Mouse (Mus musculus) embryonic facial prominence, embryonic 11.5 days (tissue): ENCODE results near the gene Utrn. TPM values are rescaled to one million over a fixed set of nuclear protein-coding genes. Genes with fewer than 3 reads are reported as not detected.

Experiments
- ATAC-seq: fragments of 200-750 bp; cut with Nextera tagmentation; replicated peaks from 2 replicates; pipeline ENCODE4 v1.8.0; 2017; ENCODE audit warnings: low read depth; ENCODE audit not compliant: insufficient number of reproducible peaks, low FRiP score, low TSS enrichment
- DNase-seq: peaks from one replicate; pipeline ENCODE4 v3.0.0-alpha.2; 2015; ENCODE audit warnings: low spot score
- H3K27ac ChIP-seq: fragments of 300-500 bp; sonication (generic); replicated peaks from 2 replicates; pipeline ENCODE4 v1.5.1; 2014; ENCODE audit warnings: mild to moderate bottlenecking, low read depth, low read length, control low read depth
- H3K27me3 ChIP-seq: fragments of 300-500 bp; sonication (generic); 2 replicates; pipeline ENCODE4 v1.6.1; 2014; ENCODE audit warnings: mild to moderate bottlenecking, low read length, moderate library complexity, mixed read lengths; ENCODE audit not compliant: control insufficient read depth, insufficient read depth
- H3K36me3 ChIP-seq: fragments of 300-500 bp; sonication (generic); replicated peaks from 2 replicates; pipeline ENCODE4 v1.6.1; 2014; ENCODE audit warnings: low read depth, mild to moderate bottlenecking, low read length, moderate library complexity, mixed read lengths; ENCODE audit not compliant: control insufficient read depth, insufficient read depth
- H3K4me1 ChIP-seq: fragments of 300-500 bp; sonication (generic); 2 replicates; pipeline ENCODE4 v1.6.1; 2014; ENCODE audit warnings: low read length, mixed read lengths; ENCODE audit not compliant: control insufficient read depth, insufficient read depth
- H3K4me2 ChIP-seq: fragments of 300-500 bp; sonication (generic); 2 replicates; pipeline ENCODE4 v1.6.1; 2014; ENCODE audit warnings: low read depth, mild to moderate bottlenecking, control low read depth, low read length, moderate library complexity
- H3K4me3 ChIP-seq: fragments of 300-500 bp; sonication (generic); 2 replicates; pipeline ENCODE4 v1.5.1; 2014; ENCODE audit warnings: low read depth, low read length, control low read depth
- H3K9ac ChIP-seq: fragments of 300-500 bp; sonication (generic); replicated peaks from 2 replicates; pipeline ENCODE4 v1.6.1; 2014; ENCODE audit warnings: mild to moderate bottlenecking, control low read depth, low read length
- H3K9me3 ChIP-seq: fragments of 300-500 bp; sonication (generic); replicated peaks from 2 replicates; pipeline ENCODE4 v1.6.1; 2016; ENCODE audit warnings: mild to moderate bottlenecking, low read length, inconsistent platforms, mixed read lengths; ENCODE audit not compliant: control insufficient read depth
- WGBS: fragments of 180-500 bp; shearing (Covaris S2); extraction: QIAGEN DNeasy Blood & Tissue Kit; methylation state at CpG from one replicate; pipeline ENCODE4 v1.1.7; 2014; 5-methylcytosine and 5-hydroxymethylcytosine counted together
- polyA plus RNA-seq: library from polyadenylated mRNA; unstranded; fragments of >200 nt; fragmentation: Nextera tagmentation; extraction: Ambion mirVana; gene quantifications from 2 replicates; pipeline ENCODE4 v1.2.1, GENCODE M21; 2014

Gene Utrn
- polyA plus RNA-seq, 1 experiment from 2014 or later, result 47.4 TPM

DNA sequence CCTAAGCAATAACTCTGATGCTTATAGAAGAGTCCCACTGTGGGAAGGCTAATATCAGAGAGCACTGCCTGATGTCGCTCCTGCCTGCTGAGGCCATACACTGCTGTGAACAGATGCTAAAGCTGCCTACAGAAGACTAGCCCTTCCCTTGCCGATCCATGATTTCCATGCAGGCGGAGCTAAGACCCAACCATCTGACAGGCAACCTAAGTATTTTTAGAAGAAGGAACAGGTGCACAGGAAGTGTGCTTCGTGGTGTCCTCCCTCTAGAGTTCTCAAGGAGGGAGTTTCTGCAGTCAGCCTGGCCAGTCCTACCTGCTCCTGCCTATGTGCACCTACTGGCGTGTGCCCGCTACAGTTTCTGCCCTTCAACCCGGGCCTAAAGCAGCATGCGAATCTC is 150.8 kb downstream of the Utrn start:
- no peak overlapping the region for H3K27ac ChIP-seq
- no peaks in the 10 kb centered on the region for H3K36me3 ChIP-seq
- DNase-seq (no peak), ATAC-seq (no peak)
- no peaks in the 10 kb centered on the region for H3K4me1 ChIP-seq
- no peak overlapping the region for H3K4me2 ChIP-seq
- H3K9me3 ChIP-seq, result no peaks in the 10 kb centered on the region
- 92% methylated on average over 8 of the region's 8 CpGs for WGBS
- H3K4me3 ChIP-seq, result no peak overlapping the region
- H3K27me3 ChIP-seq, result no peaks in the 10 kb centered on the region
- H3K9ac ChIP-seq, result no peak overlapping the region

- 92% methylated on average over 3 of the region's 3 CpGs for WGBS
- no peak overlapping the region for H3K4me3 ChIP-seq
- no peaks in the 10 kb centered on the region for H3K27me3 ChIP-seq
- H3K27ac ChIP-seq, result no peak overlapping the region
- H3K4me1 ChIP-seq, result no peaks in the 10 kb centered on the region
- H3K4me2 ChIP-seq, result no peak overlapping the region
- H3K9me3 ChIP-seq, result no peaks in the 10 kb centered on the region
- DNase-seq (no peak), ATAC-seq (no peak)
- no peaks in the 10 kb centered on the region for H3K36me3 ChIP-seq
- H3K9ac ChIP-seq, result no peak overlapping the region
Observed at GRCm38 (mm10) chr10:12717381-12717780, 151.8 kb downstream of the Utrn start.

GRCm38 (mm10) chr10:12716657-12717327 is 152.4 kb downstream of the Utrn start:
- 83% methylated on average over 5 of the region's 5 CpGs for WGBS
- DNase-seq (no peak), ATAC-seq (no peak)
- no peak overlapping the region for H3K4me2 ChIP-seq
- H3K36me3 ChIP-seq, result no peaks in the 10 kb centered on the region
- H3K4me3 ChIP-seq, result no peak overlapping the region
- no peak overlapping the region for H3K9ac ChIP-seq
- no peaks in the 10 kb centered on the region for H3K27me3 ChIP-seq
- no peaks in the 10 kb centered on the region for H3K4me1 ChIP-seq
- no peaks in the 10 kb centered on the region for H3K9me3 ChIP-seq
- no peak overlapping the region for H3K27ac ChIP-seq

GRCm38 (mm10) chr10:12713236-12713855 is 155.8 kb downstream of the Utrn start:
- 89% methylated on average over 14 of the region's 14 CpGs for WGBS
- no peaks in the 10 kb centered on the region for H3K9me3 ChIP-seq
- H3K36me3 ChIP-seq, result no peaks in the 10 kb centered on the region
- no peaks in the 10 kb centered on the region for H3K4me1 ChIP-seq
- DNase-seq, result no peak
- no peaks in the 10 kb centered on the region for H3K27me3 ChIP-seq
- H3K4me2 ChIP-seq, result no peak overlapping the region
- no peak overlapping the region for H3K9ac ChIP-seq
- no peak for ATAC-seq
- no peak overlapping the region for H3K4me3 ChIP-seq
- no peak overlapping the region for H3K27ac ChIP-seq

- H3K27me3 ChIP-seq, result no peaks in the 10 kb centered on the region
- 76% methylated on average over 11 of the region's 11 CpGs for WGBS
- no peak for DNase-seq
- no peak overlapping the region for H3K27ac ChIP-seq
- no peak overlapping the region for H3K4me2 ChIP-seq
- ATAC-seq, result no peak
- H3K9me3 ChIP-seq, result no peaks in the 10 kb centered on the region
- H3K4me3 ChIP-seq, result no peak overlapping the region
- no peaks in the 10 kb centered on the region for H3K36me3 ChIP-seq
- no peak overlapping the region for H3K9ac ChIP-seq
- no peaks in the 10 kb centered on the region for H3K4me1 ChIP-seq
Observed at GRCm38 (mm10) chr10:12711332-12711831, 157.8 kb downstream of the Utrn start.

GRCm38 (mm10) chr10:12706516-12706915 is 162.6 kb downstream of the Utrn start:
- H3K27me3 ChIP-seq, result no peaks in the 10 kb centered on the region
- no peak overlapping the region for H3K4me3 ChIP-seq
- H3K4me1 ChIP-seq, result no peaks in the 10 kb centered on the region
- H3K36me3 ChIP-seq, result no peaks in the 10 kb centered on the region
- no peak overlapping the region for H3K27ac ChIP-seq
- DNase-seq (no peak), ATAC-seq (no peak)
- 89% methylated on average over 2 of the region's 2 CpGs for WGBS
- H3K9ac ChIP-seq, result no peak overlapping the region
- H3K9me3 ChIP-seq, result no peaks in the 10 kb centered on the region
- no peak overlapping the region for H3K4me2 ChIP-seq

- Histone ChIP-seq H3K36me3 (no peaks in the 10 kb centered on the region), H3K4me2 (no peak overlapping the region), H3K27me3 (no peaks in the 10 kb centered on the region), H3K27ac (no peak overlapping the region), H3K9me3 (no peaks in the 10 kb centered on the region), H3K4me1 (no peaks in the 10 kb centered on the region), H3K9ac (no peak overlapping the region), H3K4me3 (no peak overlapping the region)
- 83% methylated on average over 1 of the region's 1 CpGs for WGBS
- DNase-seq (no peak), ATAC-seq (no peak)
Observed at GRCm38 (mm10) chr10:12705990-12706389, 163.2 kb downstream of the Utrn start.

DNA sequence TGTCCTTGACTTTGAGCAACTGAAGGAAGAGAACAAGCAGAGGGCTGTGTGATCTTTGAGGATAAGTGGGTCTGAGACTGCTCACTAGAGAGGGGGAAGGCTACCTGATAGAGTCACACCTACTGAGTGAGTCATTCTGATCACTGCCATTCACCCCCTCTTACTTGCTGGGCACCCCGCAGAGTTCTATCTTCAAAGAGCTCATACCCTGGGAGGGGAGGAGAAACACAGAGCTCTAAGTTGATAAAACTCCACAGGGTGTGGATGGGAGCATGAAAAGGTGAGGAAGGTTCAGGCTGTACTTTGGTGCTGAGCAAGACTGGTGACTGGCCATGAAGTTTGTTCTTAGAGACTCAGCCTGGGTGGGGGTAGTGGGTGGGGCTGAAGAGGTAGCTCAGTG is 164.9 kb downstream of the Utrn start:
- Histone ChIP-seq H3K9me3 (no peaks in the 10 kb centered on the region), H3K36me3 (no peaks in the 10 kb centered on the region), H3K4me2 (no peak overlapping the region), H3K4me1 (no peaks in the 10 kb centered on the region), H3K27me3 (no peaks in the 10 kb centered on the region), H3K9ac (no peak overlapping the region), H3K4me3 (no peak overlapping the region), H3K27ac (no peak overlapping the region)
- DNase-seq (no peak), ATAC-seq (no peak)
- 35% methylated on average over 1 of the region's 1 CpGs for WGBS
